Mouse (Mus musculus) cortical plate, adult 2 months (tissue): ENCODE results near the gene Zfp593.

Experiments used
- CTCF ChIP-seq: fragments of 200-500 bp; IDR thresholded peaks from 2 replicates; pipeline ENCODE4 v1.5.1; 2011; ENCODE audit warnings: mild to moderate bottlenecking, control low read depth, low read length; ENCODE audit not compliant: insufficient read depth; ENCODE audit errors: extremely low read depth
- POLR2A ChIP-seq: fragments of 200-500 bp; IDR thresholded peaks from 2 replicates; pipeline ENCODE4 v1.6.1; 2011; ENCODE audit warnings: mild to moderate bottlenecking, low read length, control low read depth; ENCODE audit not compliant: insufficient read depth; ENCODE audit errors: extremely low read depth

DNA sequence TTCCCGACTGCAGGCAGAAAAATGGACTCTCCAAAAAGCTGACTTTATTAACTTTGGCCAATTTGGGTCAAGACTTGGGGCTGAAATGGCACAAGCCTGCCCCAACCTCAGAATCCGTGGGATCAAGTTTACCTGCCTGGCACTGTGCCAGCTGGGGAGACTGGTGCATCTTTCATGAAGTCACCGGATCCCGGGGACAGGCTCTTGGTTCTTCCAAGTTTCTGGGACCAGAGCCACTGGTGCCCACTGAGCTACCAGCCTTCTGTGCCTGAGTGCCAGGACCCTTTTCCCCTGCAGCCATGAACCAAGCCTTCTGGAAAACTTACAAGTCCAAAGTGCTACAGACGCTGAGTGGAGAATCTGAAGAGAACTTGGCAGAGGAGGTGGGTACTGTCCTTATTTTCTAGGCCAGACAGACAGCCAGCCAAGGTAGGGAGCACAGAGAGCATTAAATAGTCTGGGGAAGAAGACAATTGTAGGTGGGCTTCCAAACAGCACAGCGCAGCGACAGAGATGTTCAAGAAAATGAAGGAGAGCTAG lies 1.4 kb upstream of the Zfp593 start, which contains the start of gene Gm30191:
- TF ChIP-seq POLR2A (no peak), CTCF (no peak)
